21 mouse cellular contexts compared by ENCODE assay signal in the genomic region with DNA sequence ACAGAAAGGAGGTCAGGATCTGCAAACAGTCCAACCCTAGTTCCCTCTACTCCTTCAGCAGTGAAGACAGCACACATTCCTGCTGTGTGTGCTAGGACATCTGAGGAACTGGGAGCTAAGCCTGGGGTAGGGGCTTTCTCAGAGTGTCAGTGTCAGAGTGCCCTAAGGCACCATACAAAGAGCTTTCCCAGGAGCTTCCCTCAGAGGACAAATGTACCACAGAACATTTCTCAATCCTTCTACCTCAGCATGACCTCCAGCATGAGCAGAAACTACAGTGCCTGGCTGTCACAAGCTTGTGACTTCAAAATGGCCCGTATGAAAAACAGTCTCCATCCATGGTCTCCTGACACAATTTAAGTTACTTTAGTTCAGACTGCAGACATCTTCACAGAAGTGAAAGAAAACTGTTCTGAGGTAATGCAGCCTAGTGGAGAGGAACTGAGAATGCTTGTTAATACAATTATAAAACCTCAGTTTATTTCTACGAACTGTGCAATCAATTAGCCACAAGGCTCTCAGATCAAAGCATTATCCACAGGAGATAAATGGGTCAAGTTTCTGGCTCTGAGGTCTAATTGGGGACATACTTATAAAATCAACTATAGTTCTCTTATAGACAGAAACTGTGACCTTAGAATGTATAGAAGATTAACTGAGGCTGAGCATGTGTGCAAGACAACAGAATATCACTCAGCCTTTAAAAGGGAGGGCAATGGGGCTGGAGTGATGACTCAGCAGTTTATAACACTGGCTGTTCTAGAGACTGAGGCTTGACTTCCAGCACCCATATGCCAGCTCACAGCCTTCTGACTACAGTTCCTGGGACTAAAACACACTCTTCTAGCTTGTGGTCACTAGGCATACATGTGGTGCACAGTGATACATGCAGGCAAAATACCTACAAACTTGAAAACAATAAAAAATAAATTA. TPM values are rescaled to one million over a fixed set of nuclear protein-coding genes. Genes with fewer than 3 reads are reported as not detected.
DNase-seq lines count a peak whose midpoint lies in the region; ATAC-seq lines count a peak whose summit lies in the region.
"Had no signal": no experiment of that assay in that cellular context is flagged by ENCODE, and none has a peak within 500 bp of the region (broad histone marks: within the 10 kb centered on the region; RNA-seq: fewer than 3 reads in every experiment).

No protein-coding gene starts in this region.

- peak; percentile 78 for ATAC-seq in granulocyte monocyte progenitor cell, adult 5-6 weeks (replicated peaks; ENCODE audit: poor library complexity, severe bottlenecking)
- ATAC-seq in megakaryocyte, adult 5-6 weeks (ENCODE audit: poor library complexity, severe bottlenecking), result peak; percentile 59
- ATAC-seq: activated CD4-positive, CD25-positive, alpha-beta regulatory T cell, adult 4 months; CD4-positive, CD25-positive, alpha-beta regulatory T cell, adult 4 months; forebrain, embryonic 16.5 days; Patski had no signal

- intact Hi-C loops in left cerebral cortex, postnatal 4 days (cut with DNase I), result no loop called here

- peak; percentile 55 for DNase-seq in A20 (ENCODE audit: low read depth, low spot score)
- DNase-seq in Muller cell, postnatal 12 days (ENCODE audit: inconsistent ontology term), result peak; percentile 43
- DNase-seq in left cerebral cortex, postnatal 4 days, result no peak
- DNase-seq in right cerebral cortex, postnatal 4 days, result no peak
- DNase-seq in layer of hippocampus, adult 9-10 months (ENCODE audit: low spot score), result no peak
- no peak for DNase-seq in ovary, postnatal 36 days (ENCODE audit: low spot score)
- DNase-seq: cerebellum, postnatal 36 days; heart, adult 18-20 months; kidney, adult 18-20 months; kidney, postnatal 10 days; lung, adult 18-20 months; lung, postnatal 4 days; midbrain, embryonic 14.5 days; thymus, postnatal 14 days had no signal

RNA-seq across cellular contexts. Expression of a gene that starts 7.0 kb away (rescaled TPM):
- total RNA-seq in granulocyte monocyte progenitor cell, adult 5-6 weeks (2014; fragmentation: Nextera tagmentation), result 5.8 and 12.6 TPM in 2 replicates
- 1.1 and 3.7 TPM in 2 replicates for total RNA-seq in granulocyte monocyte progenitor cell, adult 5-6 weeks (2017)
- total RNA-seq in megakaryocyte, adult 5-6 weeks (2015), result 8.8 and 11.1 TPM in 2 replicates
- total RNA-seq in megakaryocyte, adult 5-6 weeks (2017), result 4.9 and 5.4 TPM in 2 replicates
- 10 to 100 TPM; 14.0 to 18.9 TPM for total RNA-seq in left cerebral cortex, postnatal 4 days (2021)

RNA-seq across cellular contexts. Expression of a gene that starts 39.8 kb away (rescaled TPM):
- 11.2 and 13.2 TPM in 2 replicates for total RNA-seq in granulocyte monocyte progenitor cell, adult 5-6 weeks (2014; fragmentation: Nextera tagmentation)
- total RNA-seq in granulocyte monocyte progenitor cell, adult 5-6 weeks (2017), result 12.0 and 13.1 TPM in 2 replicates
- total RNA-seq in megakaryocyte, adult 5-6 weeks (2015), result 13.3 and 14.9 TPM in 2 replicates
- 10.5 and 11.0 TPM in 2 replicates for total RNA-seq in megakaryocyte, adult 5-6 weeks (2017)
- total RNA-seq in left cerebral cortex, postnatal 4 days (2021), result 10 to 100 TPM; 47.0 to 51.9 TPM

RNA-seq across cellular contexts. Expression of a gene that starts 39.9 kb away (rescaled TPM):
- total RNA-seq in granulocyte monocyte progenitor cell, adult 5-6 weeks (2014; fragmentation: Nextera tagmentation), result 56.6 and 64.4 TPM in 2 replicates
- 17.0 and 23.2 TPM in 2 replicates for total RNA-seq in granulocyte monocyte progenitor cell, adult 5-6 weeks (2017)
- 7.1 and 9.5 TPM in 2 replicates for total RNA-seq in megakaryocyte, adult 5-6 weeks (2015)
- 13.0 and 15.4 TPM in 2 replicates for total RNA-seq in megakaryocyte, adult 5-6 weeks (2017)
- 10 to 100 TPM; 28.7 to 30.8 TPM for total RNA-seq in left cerebral cortex, postnatal 4 days (2021)

RNA-seq across cellular contexts. Expression of a gene that starts 40.1 kb away (rescaled TPM):
- total RNA-seq in granulocyte monocyte progenitor cell, adult 5-6 weeks (2014; fragmentation: Nextera tagmentation), result 1.8 and 3.4 TPM in 2 replicates
- total RNA-seq in granulocyte monocyte progenitor cell, adult 5-6 weeks (2017), result 1.5 and 2.3 TPM in 2 replicates
- 0.39 and 0.40 TPM in 2 replicates for total RNA-seq in megakaryocyte, adult 5-6 weeks (2015)
- not detected in 2 replicates for total RNA-seq in megakaryocyte, adult 5-6 weeks (2017)
- 1 to 10 TPM; 1.7 to 2.2 TPM for total RNA-seq in left cerebral cortex, postnatal 4 days (2021)

RNA-seq across cellular contexts. Expression of a gene that starts 57.5 kb away (rescaled TPM):
- not detected in 2 replicates for total RNA-seq in granulocyte monocyte progenitor cell, adult 5-6 weeks (2014; fragmentation: Nextera tagmentation)
- not detected in 2 replicates for total RNA-seq in granulocyte monocyte progenitor cell, adult 5-6 weeks (2017)
- total RNA-seq in megakaryocyte, adult 5-6 weeks (2015), result 0.41 TPM in 1 of 2 replicates, not detected in the other
- total RNA-seq in megakaryocyte, adult 5-6 weeks (2017), result 0.20 and 0.37 TPM in 2 replicates
- total RNA-seq in left cerebral cortex, postnatal 4 days (2021), result under 1 TPM in 1 of 2 experiments, not detected in 1; 0.60 TPM
- total RNA-seq: hematopoietic stem cell, adult 5-6 weeks had no signal

Comparison
In these comparisons a context has a peak if more than half of its experiments do, and no peak if none do; other contexts are left out.
1. DNase-seq: peak in A20 (single experiment) and Muller cell, postnatal 12 days (single experiment); none in left cerebral cortex, postnatal 4 days (single experiment), right cerebral cortex, postnatal 4 days (single experiment), layer of hippocampus, adult 9-10 months (single experiment) and ovary, postnatal 36 days (single experiment).